Mouse (Mus musculus) spleen, adult 2 months (tissue): ENCODE results near the gene Atg5. TPM values are rescaled to one million over a fixed set of nuclear protein-coding genes. Genes with fewer than 3 reads are reported as not detected.

Experiments
- DNase-seq, 2 experiments: peaks; one replicate each; pipeline versions ENCODE4 v3.0.0 to v3.0.0-alpha.2; 2012 to 2021; ENCODE audit warnings: low spot score in 2 of 2, low read depth in 1 of 2
- H3K27ac ChIP-seq: fragments of 200-500 bp; 2 replicates; pipeline ENCODE4 v1.5.1; 2012; ENCODE audit warnings: low read length, inconsistent platforms; ENCODE audit not compliant: insufficient read depth
- H3K27me3 ChIP-seq: fragments of 200-500 bp; 2 replicates; pipeline ENCODE4 v1.6.1; 2012; ENCODE audit warnings: mild to moderate bottlenecking, moderate library complexity, low read length, inconsistent platforms; ENCODE audit not compliant: control insufficient read depth, insufficient read depth
- H3K36me3 ChIP-seq: fragments of 200-500 bp; 2 replicates; pipeline ENCODE4 v1.6.1; 2012; ENCODE audit warnings: mild to moderate bottlenecking, low read length, inconsistent platforms; ENCODE audit not compliant: control insufficient read depth, insufficient read depth
- H3K4me1 ChIP-seq: fragments of 200-500 bp; 2 replicates; pipeline ENCODE4 v1.6.1; 2011; ENCODE audit warnings: inconsistent platforms; ENCODE audit not compliant: control insufficient read depth, insufficient read depth, insufficient read length
- H3K4me3 ChIP-seq: fragments of 200-500 bp; 2 replicates; pipeline ENCODE4 v1.5.1; 2011; ENCODE audit warnings: mild to moderate bottlenecking, inconsistent platforms; ENCODE audit not compliant: insufficient read depth, insufficient read length; ENCODE audit errors: extremely low read depth
- CTCF ChIP-seq: fragments of 200-500 bp; IDR thresholded peaks from 2 replicates; pipeline ENCODE4 v1.5.1; 2011; ENCODE audit warnings: mild to moderate bottlenecking, inconsistent platforms; ENCODE audit not compliant: insufficient read depth, insufficient read length, insufficient replicate concordance; ENCODE audit errors: extremely low read depth
- POLR2A ChIP-seq: fragments of 200-500 bp; IDR thresholded peaks from 2 replicates; pipeline ENCODE4 v1.6.1; 2011; ENCODE audit warnings: low read depth, low read length, inconsistent platforms
- WGBS: fragments of 180-500 bp; shearing (Covaris S2); methylation state at CpG from one replicate; pipeline ENCODE4 v1.1.7; 2018; 5-methylcytosine and 5-hydroxymethylcytosine counted together
- polyA plus RNA-seq: library from polyadenylated mRNA; depleted of rRNA; stranded (reverse); fragments of >200 nt; gene quantifications from 2 replicates; pipeline ENCODE4 v1.2.3, GENCODE M21; 2012

Atg5 gene
- polyA plus RNA-seq, 1 experiment: 5.0 TPM

GRCm38 (mm10) chr10:44348474-44349415 is 80.6 kb downstream of the Atg5 start:
- peaks cover 7% of the 10 kb centered on the region for H3K36me3 ChIP-seq
- H3K27me3 ChIP-seq: no peaks in the 10 kb centered on the region
- TF ChIP-seq CTCF: no peak
- TF ChIP-seq POLR2A: no peak
- no peak overlapping the region for H3K27ac ChIP-seq
- DNase-seq: no peak
- no peak overlapping the region for H3K4me3 ChIP-seq
- 91% methylated on average over 14 of the region's 14 CpGs for WGBS
- peaks cover 2% of the 10 kb centered on the region; the same call in 1 of the 2 replicates for H3K4me1 ChIP-seq

- no peak overlapping the region for H3K4me3 ChIP-seq
- no peak overlapping the region for H3K27ac ChIP-seq
- 53% methylated on average over 4 of the region's 4 CpGs for WGBS
- no peak for DNase-seq
- H3K27me3 ChIP-seq: no peaks in the 10 kb centered on the region
- peaks cover 6% of the 10 kb centered on the region; the same call in 1 of the 2 replicates for H3K36me3 ChIP-seq
- no peak for TF ChIP-seq CTCF
- no peak for TF ChIP-seq POLR2A
- no peaks in the 10 kb centered on the region for H3K4me1 ChIP-seq
Observed at GRCm38 (mm10) chr10:44353467-44353866, 85.3 kb downstream of the Atg5 start.

GRCm38 (mm10) chr10:44354393-44354792 is 86.2 kb downstream of the Atg5 start:
- TF ChIP-seq CTCF: no peak
- TF ChIP-seq POLR2A: no peak
- Histone ChIP-seq H3K4me3 (no peak overlapping the region), H3K27me3 (no peaks in the 10 kb centered on the region), H3K27ac (no peak overlapping the region), H3K36me3 (peaks cover 5% of the 10 kb centered on the region; the same call in 1 of the 2 replicates), H3K4me1 (no peaks in the 10 kb centered on the region)
- 84% methylated on average over 10 of the region's 10 CpGs for WGBS
- DNase-seq: no peak

- Histone ChIP-seq H3K4me3 (no peak overlapping the region), H3K4me1 (no peaks in the 10 kb centered on the region), H3K27me3 (no peaks in the 10 kb centered on the region), H3K36me3 (peaks cover 5% of the 10 kb centered on the region; the same call in 1 of the 2 replicates), H3K27ac (no peak overlapping the region)
- no peak for DNase-seq
- TF ChIP-seq CTCF (no peak), POLR2A (no peak)
- WGBS: 94% methylated on average over 7 of the region's 7 CpGs
Observed at GRCm38 (mm10) chr10:44355216-44355615, 87.1 kb downstream of the Atg5 start.

- peaks cover 3% of the 10 kb centered on the region; the same call in 1 of the 2 replicates for H3K36me3 ChIP-seq
- no peaks in the 10 kb centered on the region for H3K27me3 ChIP-seq
- H3K4me3 ChIP-seq: no peak overlapping the region
- 95% methylated on average over 5 of the region's 5 CpGs for WGBS
- TF ChIP-seq CTCF (no peak), POLR2A (no peak)
- H3K27ac ChIP-seq: no peak overlapping the region
- no peak for DNase-seq
- H3K4me1 ChIP-seq: no peaks in the 10 kb centered on the region
Observed at GRCm38 (mm10) chr10:44356625-44357024, 88.5 kb downstream of the Atg5 start.

GRCm38 (mm10) chr10:44357316-44357715 is 89.2 kb downstream of the Atg5 start:
- Histone ChIP-seq H3K4me3 (no peak overlapping the region), H3K27ac (no peak overlapping the region), H3K36me3 (peaks cover 3% of the 10 kb centered on the region; the same call in 1 of the 2 replicates), H3K4me1 (no peaks in the 10 kb centered on the region), H3K27me3 (no peaks in the 10 kb centered on the region)
- WGBS: 87% methylated on average over 13 of the region's 13 CpGs
- TF ChIP-seq CTCF: no peak
- no peak for DNase-seq

GRCm38 (mm10) chr10:44358816-44359215 is 90.7 kb downstream of the Atg5 start:
- DNase-seq: no peak
- Histone ChIP-seq H3K4me1 (no peaks in the 10 kb centered on the region), H3K27me3 (no peaks in the 10 kb centered on the region), H3K27ac (no peak overlapping the region), H3K36me3 (peaks cover 7% of the 10 kb centered on the region), H3K4me3 (no peak overlapping the region)
- WGBS: 87% methylated on average over 6 of the region's 6 CpGs
- TF ChIP-seq POLR2A (no peak), CTCF (no peak)
